Mouse (Mus musculus): ENCODE data around the gene Ttc28. TPM values are rescaled to one million over a fixed set of nuclear protein-coding genes. Genes with fewer than 3 reads are reported as not detected.

Gene Ttc28
- polyA plus RNA-seq (2012; ENCODE audit: low replicate concordance) = 18.3 and 20.3 TPM in 2 replicates

GRCm38 (mm10) chr5:110879584-110880374 lies at the start of gene Ttc28:
Gene Ttc28 (plus strand): TSS chr5:110879803.

GRCm38 (mm10) chr5:110839678-110840365 lies 39.8 kb upstream of the Ttc28 start, which contains the start of the genes Hscb and Chek2:
Gene Hscb (minus strand): TSS chr5:110839777.
Gene Chek2 (plus strand): TSS chr5:110839979.

GRCm38 (mm10) chr5:111330417-111331098 lies 451.0 kb downstream of the Ttc28 start, which contains the start of gene Pitpnb:
Gene Pitpnb (plus strand): TSS chr5:111330763.

Other genes starting within 250 kb of the Ttc28 start
- gene Noc4l, start 226.4 kb upstream of the Ttc28 start, polyA plus RNA-seq (2012; ENCODE audit: low replicate concordance) = 51.4 and 62.0 TPM in 2 replicates
- gene Ddx51, start 226.4 kb upstream of the Ttc28 start, polyA plus RNA-seq (2012; ENCODE audit: low replicate concordance) = 6.9 and 20.5 TPM in 2 replicates
- 107 and 135 TPM in 2 replicates for gene Ep400, start 109.1 kb upstream of the Ttc28 start, polyA plus RNA-seq (2012; ENCODE audit: low replicate concordance)
- gene Pus1, start 99.1 kb upstream of the Ttc28 start, polyA plus RNA-seq (2012; ENCODE audit: low replicate concordance) = 35.2 and 65.9 TPM in 2 replicates
- 102 and 200 TPM in 2 replicates for gene Ulk1, start 69.7 kb upstream of the Ttc28 start, polyA plus RNA-seq (2012; ENCODE audit: low replicate concordance)
- gene Hscb, start 40.0 kb upstream of the Ttc28 start, polyA plus RNA-seq (2012; ENCODE audit: low replicate concordance) = 36.0 and 41.1 TPM in 2 replicates
- gene Chek2, start 39.8 kb upstream of the Ttc28 start, polyA plus RNA-seq (2012; ENCODE audit: low replicate concordance) = 1.2 and 1.4 TPM in 2 replicates

Measured in hematopoietic multipotent progenitor cell, adult 10-12 weeks (in vitro differentiated cells).